Mouse (Mus musculus) 3134 (cell line): ENCODE measurements around the gene Chchd1.

ENCODE experiments used
- DNase-seq: peaks from one replicate; pipeline ENCODE4 v3.0.0-alpha.2; 2011; ENCODE audit warnings: low spot score; ENCODE audit not compliant: insufficient read length; ENCODE audit errors: extremely low read depth

Chchd1 gene

GRCm38 (mm10) chr14:20702741-20703381 lies at the start of gene Chchd1:
Gene Chchd1, plus strand, starts transcription at chr14:20703006.
- peak; percentile 89 for DNase-seq

- peak; percentile 18 for DNase-seq
These were observed 48.0 kb upstream of the Chchd1 start for GRCm38 (mm10) chr14:20654690-20655421.

GRCm38 (mm10) chr14:20655731-20656130 lies 47.1 kb upstream of the Chchd1 start:
- DNase-seq: no peak

DNA sequence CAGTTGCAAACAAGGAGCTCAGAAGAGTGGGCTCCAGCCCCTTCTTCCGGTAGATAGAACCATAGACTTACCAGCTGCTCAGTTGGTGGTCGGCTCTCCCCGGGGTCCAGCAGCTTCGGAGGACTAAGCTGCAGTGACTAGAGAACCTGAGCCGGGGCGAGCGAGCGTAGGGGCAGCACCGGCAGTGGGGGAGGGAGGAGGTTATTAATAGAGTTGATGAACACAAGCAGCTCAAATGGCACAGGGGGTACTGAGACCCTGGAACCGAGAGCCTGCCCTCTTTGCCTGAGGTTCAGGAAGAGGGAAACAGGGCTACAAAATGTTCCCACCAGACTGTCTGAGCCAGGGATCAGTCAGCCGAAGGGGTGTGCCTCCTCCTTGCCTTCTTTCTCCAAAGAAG lies 46.4 kb upstream of the Chchd1 start, which contains the start of gene Myoz1:
Myoz1 (minus strand) TSS at position 180 of the 400 bp plus-strand sequence.
- no peak for DNase-seq

DNA sequence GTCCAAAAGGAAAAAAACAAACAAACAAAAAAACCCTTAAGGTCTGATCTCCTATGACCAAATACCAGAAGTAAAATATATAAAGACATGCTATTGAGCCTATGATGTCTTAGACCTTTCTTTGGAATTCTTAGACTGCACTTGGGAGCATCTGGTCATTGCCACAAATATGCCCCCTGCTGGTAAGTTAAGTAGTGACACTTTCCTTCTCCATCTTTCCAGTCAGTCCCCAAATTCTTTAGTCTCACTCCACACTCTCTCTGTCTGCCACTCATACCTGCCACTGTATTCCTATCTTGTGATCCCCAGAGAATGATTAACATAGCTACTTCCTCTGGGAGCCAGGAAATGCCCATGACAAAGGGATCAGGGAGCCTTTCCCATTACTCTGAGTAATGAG lies 44.5 kb upstream of the Chchd1 start:
- no peak for DNase-seq

GRCm38 (mm10) chr14:20658902-20659301 lies 43.9 kb upstream of the Chchd1 start:
- no peak for DNase-seq

- DNase-seq: no peak
These were observed 43.1 kb upstream of the Chchd1 start for GRCm38 (mm10) chr14:20659687-20660086.

- DNase-seq: peak; percentile 88
These were observed 41.8 kb upstream of the Chchd1 start for GRCm38 (mm10) chr14:20660827-20661660.

- DNase-seq: no peak
These were observed 41.0 kb upstream of the Chchd1 start for GRCm38 (mm10) chr14:20661661-20662331.

GRCm38 (mm10) chr14:20662740-20663139 lies 40.1 kb upstream of the Chchd1 start:
- no peak for DNase-seq

- no peak for DNase-seq
These were observed 39.2 kb upstream of the Chchd1 start for GRCm38 (mm10) chr14:20663601-20664000.

DNA sequence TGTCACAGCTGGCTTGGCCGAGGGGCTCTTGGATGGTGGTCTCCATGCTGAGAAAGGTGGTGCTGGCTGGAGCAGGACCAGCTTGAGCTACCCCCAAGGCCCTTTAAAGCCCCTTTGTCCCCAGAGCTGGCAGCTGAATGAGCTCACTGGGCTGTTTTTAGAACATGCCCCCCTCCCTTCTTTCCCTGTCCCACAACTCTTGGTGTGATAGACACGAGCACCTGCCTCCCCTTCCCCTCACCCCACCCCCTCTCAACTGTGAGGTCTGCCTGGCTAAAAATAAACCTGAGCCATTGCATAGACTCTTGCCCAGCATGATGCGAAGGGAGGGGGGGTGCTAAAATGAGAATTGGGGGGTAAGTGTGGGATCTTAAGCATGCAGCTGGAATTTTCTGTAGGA lies 38.4 kb upstream of the Chchd1 start:
- DNase-seq: no peak

DNA sequence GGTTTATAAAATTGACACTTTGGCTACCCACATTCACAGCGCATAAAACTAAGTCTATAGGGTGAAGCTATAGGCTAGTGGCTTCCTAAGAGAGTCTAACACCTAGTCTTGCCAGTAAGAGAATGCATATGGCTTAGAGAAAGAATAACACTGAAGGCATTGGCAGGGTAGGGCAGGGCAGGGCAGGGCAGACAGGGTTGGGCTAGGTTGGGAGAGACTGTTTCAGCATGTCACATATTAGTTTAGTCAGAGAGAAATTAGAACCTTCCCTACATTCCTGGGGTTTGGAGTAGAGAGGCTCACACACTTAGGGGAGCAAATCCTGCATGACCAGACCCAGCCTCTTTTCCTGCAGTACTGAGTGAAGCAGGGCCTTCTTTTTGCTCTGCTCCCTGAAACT lies 35.3 kb upstream of the Chchd1 start:
- DNase-seq: no peak

DNA sequence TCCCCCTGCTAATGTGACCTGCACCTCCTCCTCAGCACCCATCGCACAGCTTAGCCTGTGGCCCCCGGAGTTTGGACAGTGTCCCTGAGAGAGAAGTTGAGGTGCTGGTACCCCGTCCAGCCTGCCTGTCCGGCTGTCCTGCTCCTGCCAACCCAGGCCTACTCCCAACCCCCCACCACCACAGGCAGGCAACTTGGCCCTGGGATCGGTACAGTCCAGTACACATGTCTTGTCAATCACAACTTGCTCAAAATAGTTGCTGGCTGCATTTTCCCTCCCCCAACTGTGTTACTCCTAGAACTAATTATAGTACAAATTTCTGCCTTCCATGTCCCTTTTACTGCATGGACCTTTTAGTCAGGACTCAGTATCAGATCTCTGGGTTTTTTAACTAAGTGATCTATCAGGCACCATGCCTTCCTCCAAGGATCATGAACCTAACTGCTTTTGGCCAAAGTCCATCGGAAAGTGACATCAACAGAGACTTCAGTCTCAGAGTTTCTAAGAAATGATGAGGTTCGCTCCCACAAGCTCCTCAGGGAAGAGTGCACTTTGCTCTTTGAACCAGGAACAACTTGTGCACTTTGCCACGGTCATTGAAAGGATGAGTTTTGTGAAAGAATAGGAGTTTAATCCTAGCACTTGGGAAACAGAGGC lies 34.5 kb upstream of the Chchd1 start, which contains the start of gene Synpo2l:
Synpo2l (minus strand) TSS at position 201 of the 657 bp plus-strand sequence.
- no peak for DNase-seq

DNA sequence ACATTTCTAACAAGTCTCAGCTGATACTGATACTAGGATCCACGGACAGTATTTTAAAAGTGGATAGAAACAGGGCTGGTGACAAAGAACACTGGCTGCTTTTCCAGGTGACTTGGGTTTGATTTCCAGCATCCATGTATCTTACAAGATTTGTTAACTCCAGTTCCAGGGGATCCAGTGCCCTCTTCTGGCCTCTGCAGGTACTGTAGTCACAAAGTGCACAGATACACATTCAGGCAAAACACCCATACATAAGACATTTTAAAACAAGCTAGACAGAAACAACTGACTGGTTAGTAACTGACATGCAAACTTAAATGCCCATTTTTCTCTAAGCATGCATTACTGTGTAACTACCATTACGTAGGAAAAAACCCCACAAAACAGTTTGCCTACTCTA lies 29.8 kb upstream of the Chchd1 start:
- DNase-seq: peak; percentile 37

GRCm38 (mm10) chr14:20673735-20674063 lies 29.1 kb upstream of the Chchd1 start:
- DNase-seq: no peak

DNA sequence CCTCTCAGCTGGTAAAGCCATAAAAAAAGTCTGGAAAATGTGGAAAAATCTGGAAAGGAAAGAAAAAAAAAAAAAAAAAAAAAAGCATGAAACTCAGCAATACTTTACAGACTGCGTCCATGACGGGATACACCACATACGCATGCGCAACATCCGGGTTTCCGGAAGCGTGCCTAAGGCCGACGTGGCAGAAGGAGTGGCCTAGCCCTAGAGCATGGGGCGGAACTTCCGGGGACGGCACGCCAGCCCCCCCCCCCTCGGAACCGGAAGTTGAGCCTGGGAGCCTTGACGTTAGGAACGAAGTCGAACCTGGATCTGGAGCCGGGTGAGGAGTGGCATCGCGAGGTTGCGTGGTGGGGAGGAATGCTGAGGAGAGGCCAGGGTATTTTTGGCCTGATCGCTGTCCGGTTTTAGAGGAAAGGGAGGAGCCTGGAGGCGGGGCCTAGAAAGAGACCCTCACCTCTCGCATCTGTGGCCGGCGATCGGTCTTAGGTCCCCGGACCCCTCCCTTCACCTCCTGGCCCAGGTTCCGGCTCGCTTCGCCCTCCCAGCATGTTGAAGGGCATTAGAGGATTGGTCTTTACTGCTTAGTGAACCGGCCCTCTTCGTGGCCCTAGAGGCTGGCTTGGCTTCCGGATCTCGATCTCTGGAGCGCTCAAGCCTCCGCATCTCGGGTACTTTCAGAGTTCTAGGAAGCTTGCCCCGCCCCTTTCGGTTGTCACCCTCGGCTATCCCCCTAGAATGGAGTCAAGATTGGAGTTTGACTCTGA lies 28.6 kb upstream of the Chchd1 start, which contains the start of gene Sec24c:
Sec24c (plus strand) TSS at position 245 of the 770 bp plus-strand sequence.
- peak; percentile 96 for DNase-seq

DNA sequence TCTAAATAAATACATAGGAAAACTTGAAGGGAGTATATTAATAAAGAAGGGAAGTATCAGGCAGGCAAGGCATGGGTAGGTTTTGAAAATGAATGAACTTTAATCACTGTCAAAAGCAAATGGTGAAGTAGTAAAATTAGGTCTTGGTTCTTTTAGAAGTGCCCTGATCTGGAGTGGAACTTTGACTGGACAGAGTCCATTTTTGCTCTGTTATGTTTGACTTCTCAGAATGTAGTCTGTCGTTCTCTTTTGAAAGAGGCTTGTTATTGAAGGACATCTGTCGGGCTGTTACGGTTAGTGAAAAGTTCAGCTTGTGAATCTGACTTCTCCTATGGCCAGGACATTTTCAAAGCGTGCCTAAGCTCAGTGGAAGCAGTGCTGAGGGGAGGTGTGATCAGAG lies 24.9 kb upstream of the Chchd1 start:
- DNase-seq: no peak

DNA sequence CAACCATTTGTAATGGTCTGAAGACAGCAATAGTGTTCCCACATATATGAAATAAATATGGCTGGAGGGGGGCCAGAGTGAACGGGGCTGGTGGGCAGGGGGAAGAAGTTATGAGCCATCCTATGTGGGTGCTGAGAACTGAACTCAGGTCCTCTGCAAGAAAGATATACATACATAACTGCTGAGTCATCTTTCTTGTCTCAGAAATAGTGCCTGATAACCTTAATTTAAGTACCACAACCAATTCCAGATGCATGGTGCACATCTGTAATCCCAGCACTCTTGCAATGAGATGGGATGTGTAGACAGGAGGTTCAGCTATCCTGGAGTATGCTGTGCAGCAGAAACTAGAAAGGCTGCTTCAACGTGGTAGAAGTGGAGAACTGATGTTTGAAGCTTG lies 21.1 kb upstream of the Chchd1 start:
- DNase-seq: no peak
